Mouse (Mus musculus): ENCODE measurements around the gene Tsc2.

Tsc2 gene

DNA sequence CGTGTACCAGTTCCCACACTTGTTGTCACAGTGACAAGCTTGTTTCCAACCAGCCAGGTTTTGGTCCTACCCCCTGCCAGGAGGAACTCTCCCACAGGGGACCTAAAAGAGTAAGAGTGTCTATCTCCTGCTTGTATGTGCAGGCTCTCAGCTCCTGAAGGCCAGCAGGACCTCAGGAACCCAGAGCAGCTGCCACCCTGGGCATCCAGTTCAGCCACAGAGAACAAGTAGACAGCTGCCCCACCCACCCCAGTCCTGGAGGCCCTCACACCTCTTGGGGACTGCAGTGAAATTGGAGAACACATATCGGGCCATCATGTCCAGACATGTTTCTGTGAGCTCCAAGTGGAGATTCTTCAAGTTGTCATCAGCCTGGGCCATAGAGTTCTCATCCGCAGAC, 27.9 kb downstream of the Tsc2 start:
- DNase-seq: no peak

DNA sequence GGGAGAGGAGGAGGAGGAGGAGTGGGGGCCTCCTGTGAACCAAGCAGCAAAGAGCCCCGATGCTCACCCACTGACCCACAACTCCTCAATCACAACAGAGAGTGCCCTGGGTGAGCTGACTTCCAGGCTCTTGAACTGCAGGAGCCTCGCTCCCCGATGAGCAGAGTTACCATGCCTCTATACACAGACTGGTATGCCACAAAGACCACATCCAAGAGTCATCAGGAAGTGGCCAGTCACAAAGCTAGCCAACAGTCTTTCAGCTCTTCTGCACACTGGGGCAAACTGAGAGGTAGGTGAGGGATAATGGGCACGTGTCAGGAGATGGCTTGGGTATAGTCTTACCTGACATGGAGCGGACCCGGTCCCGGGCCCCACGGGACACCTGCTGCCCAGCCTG, 28.5 kb downstream of the Tsc2 start:
- no peak for DNase-seq

DNA sequence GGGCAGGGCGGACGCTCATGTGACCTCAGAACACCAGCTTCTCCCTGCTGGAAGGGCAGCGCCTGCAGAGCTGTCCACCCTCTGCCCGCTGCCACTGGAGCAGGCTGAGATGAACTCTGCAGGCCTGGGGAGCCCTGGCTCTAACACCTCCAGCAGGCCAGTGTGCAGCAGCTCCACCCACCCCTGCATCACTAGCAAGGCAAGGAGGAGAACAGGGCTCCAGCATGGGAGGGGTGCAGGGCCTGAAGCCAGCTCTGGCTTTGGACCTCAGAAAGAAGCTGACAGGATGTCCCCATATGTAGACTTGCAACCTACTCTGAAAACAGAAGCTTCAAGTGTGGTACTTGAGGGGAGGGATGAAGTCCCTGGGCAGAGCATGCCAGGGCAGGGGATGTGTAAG, 31.9 kb downstream of the Tsc2 start:
- DNase-seq: no peak

DNA sequence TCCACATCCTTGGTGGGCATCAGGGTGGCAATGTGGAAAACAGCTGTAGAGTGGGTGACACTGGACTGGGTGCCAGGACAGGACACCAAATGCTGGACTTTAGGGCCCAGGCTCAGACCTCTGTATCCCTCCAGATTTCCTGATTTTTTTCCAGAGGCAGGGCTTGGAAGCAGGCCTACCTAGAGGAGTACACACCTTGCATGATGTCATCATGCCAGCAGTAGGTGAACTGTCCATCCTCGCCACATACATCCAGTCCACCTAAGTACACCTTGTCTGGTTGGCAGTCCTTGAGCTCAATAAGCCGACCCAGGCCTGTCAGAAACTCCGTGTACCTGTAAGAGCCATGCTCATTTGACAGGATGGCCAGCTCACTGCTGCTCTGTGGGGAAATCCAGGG, 34.4 kb downstream of the Tsc2 start:
- no peak for DNase-seq

DNA sequence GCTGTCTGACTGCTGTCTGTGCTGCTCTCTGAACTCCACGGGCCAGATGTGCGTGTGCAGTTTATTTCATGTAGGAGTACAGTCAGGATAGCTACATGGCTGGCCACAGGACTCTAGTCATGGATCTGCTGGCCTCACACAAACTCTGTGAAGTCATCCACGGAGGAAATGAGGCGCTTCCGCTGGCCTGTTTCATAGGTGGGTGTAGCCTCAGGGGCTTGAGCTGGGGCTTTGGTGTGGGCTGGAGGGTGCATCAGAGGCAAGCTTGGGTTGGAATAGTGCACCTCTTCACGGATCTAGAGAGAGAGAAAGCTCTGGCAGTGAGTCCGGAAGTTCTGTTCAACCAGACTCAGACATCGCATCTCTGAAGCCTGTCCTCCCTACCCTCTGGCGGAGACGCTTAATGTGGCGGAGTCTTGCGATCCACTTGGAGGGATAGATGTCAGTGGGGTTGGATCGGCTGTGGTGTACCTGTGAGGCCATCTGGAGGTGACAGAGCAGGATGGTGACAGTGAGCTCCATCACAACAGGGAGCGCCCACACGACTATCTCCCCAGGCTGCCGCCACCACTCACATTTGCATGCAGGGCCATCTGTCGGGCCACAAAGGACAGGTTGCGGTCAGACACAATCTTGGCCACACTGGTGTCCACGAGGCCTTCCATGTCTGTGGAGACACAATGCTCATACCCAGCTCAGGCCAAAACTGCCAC, 35.8 kb downstream of the Tsc2 start:
- no peak for DNase-seq

DNA sequence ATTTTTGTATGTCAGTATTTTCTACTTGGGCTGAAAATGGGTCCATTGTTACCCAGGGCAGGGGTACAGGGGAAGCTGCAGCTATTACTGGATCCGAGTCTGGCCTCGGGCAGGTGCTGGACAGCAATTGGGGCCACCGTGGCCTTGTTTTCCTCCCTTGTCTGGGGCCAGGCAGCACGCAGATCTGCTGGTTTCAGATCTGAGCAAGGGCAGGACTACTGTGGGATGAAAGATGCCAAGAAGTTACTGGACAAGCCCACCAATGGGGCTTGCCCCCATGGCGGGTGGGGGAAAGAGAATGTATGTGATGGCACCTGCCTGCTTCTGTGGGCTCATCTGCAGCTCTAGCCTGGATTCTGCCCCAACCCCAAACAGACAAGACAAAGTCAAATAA, 36.4 kb downstream of the Tsc2 start:
- DNase-seq: no peak

DNA sequence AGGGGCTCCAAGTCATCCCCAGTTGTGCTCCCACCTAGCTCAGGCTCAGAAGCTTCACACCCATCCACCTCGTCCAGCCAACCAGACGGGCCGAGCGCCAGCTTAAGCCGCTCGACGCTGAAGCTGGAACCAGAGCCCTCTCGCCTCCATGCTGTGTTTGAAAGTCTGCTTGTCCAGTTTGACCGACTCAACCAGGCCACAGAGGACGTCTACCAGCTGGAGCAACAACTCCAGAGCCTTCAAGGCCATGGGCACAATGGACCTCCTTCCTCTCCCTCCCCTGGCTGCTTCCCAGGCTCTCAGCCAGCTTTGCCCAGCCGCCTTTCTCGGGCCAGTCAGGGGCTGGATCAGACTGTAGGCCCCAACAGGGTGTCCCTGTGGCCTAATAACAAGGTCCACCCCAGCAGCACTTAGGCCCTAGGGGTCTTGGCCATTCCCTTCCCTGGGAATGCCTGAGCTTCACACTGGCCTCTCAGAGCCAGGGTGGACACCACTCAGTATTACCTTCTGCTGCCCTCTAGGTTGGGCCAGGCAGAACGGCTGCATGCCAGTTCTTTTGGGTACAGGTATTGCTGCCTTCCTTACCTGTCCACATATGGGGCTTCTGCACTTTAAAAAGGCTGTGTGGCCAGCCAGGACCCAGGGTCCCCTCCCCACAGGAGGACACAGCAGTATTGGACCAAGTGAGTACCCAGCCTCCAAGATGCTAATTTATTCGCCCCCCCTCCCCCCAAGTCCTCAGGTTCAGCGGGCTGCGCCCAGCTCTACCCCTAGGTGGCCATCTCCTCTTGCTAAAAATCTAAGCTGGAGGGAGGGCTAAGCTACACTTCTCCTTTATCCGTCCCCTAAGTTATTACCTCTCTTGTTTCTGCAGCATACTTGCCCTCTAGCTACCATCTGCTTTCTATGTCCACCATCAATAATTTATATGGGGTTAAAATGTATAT, 37.0 kb downstream of the Tsc2 start:
- no peak for DNase-seq

DNA sequence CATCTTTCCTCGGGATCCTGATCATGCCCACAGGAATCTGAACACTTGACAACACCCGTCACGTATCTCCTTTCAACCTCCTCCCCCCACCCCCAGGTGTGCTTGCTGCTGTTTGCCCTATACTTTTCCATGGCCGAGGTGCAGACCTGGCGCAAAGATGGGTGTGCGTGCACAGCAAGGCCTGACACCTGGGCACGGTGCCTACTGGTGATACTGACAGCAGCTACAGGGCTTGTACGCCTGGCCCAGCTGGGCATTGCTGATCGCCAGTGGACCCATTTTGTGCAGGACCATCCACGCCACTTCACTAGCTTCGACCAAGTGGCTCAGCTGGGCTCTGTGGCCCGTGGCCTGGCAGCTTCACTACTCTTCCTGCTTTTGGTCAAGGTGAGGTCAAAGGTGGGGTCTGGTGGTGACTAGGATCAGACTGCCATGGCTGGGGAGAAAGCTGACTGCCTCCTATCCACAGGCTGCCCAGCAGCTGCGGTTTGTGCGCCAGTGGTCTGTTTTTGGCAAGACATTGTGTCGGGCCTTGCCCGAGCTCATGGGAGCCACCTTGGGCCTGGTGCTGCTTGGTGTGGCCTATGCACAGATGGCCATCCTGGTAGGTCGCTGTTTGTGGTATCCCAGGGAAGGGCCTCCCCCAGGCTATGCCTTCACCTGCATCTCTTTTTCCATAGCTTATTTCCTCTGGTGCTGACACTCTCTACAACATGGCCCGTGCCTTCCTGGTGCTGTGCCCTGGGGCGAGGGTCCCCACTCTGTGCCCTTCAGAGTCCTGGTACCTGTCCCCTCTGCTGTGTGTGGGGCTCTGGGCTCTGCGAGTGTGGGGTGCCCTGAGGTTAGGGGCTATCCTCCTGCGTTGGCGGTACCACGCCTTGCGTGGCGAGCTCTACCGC, 38.2 kb downstream of the Tsc2 start:
- DNase-seq: no peak

DNA sequence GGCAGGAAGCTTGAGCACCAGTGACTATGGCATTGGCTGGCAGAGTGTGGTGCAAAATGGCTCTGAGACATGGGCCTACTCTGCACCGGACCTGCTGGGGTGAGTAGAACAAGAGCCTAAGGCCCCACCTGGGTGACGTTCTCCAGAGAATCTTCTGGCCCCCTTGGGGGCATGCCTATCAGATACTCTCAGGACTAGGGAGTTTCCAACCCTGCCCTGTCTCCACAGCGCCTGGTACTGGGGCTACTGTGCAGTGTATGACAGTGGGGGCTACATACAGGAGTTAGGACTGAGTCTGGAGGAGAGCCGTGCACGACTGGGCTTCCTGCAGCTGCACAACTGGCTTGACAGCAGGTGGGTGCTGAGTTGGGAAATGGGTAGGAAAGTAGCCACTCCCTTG, 39.2 kb downstream of the Tsc2 start:
- DNase-seq: no peak

DNA sequence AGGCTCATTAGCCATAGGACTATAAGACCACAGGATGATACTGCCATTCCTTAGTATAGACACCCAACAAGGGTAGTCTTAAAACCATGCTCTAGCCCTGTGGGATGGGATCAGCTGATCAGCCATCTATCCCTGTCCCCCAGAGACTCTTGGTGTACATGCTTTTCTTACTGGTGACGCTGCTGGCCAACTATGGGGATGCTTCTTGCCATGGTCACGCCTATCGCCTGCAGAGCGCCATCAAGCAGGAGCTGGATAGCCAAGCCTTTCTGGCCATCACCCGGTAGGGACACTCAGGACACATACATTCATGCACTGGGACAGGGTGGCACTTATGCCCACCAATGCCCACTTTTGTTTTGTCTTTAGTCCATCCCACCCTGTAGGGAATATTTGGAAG, 40.7 kb downstream of the Tsc2 start:
- no peak for DNase-seq

DNA sequence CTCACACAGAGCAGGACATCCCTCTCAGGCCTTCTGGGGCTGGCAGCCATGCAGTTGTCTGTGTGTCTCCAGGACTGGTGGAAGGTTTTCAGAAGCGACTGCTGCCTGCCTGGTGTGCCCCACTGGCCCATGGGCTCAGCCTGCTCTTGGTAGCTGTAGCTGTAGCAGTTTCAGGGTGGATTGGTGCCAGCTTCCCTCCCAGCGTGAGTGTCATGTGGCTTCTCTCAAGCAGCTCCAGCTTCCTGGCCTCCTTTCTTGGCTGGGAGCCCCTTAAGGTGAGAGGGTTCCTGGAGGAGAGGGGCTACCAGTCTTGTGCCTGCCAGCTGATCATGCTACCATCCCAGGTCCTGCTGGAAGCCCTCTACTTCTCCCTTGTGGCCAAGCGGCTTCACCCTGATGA, 41.5 kb downstream of the Tsc2 start:
- no peak for DNase-seq

DNA sequence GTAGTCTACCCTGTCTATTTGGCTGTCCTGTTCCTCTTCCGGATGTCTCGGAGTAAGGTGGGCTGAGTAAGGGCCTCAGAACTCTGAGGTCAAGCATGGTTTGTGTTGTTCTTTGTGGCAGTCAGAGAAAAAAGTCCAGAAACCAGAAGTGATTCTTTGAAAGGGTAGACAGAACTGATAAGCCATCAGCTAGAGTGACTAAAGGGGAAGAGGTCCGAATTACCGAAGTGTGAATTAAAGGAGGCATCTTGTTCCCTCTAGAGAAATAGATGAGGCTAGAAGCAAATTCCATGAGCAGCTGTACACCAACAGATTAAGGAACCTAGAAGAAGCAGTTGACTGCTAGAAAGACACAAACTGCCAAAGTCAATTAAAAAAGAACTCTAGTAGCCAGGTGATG, 45.9 kb downstream of the Tsc2 start:
- DNase-seq: no peak

DNA sequence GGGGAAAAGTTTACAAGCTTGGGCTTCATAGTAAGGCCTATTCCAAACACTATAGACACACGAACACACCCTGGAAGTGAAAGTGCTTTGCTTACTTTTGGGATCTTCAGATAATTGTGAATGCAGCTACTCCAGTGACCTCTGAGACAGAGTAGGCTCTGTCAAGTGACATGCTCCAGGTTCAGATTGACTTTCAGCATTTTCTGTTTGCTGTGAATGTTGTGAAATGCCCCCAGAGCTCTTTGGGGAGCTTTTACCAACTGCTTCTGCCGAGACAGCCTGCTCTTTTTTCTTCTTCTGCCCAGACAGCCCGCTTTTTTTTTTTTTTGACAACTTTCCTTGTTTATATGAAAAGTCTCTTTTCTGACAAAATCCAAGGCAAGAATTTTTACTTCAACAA, 47.9 kb downstream of the Tsc2 start:
- DNase-seq: no peak

DNA sequence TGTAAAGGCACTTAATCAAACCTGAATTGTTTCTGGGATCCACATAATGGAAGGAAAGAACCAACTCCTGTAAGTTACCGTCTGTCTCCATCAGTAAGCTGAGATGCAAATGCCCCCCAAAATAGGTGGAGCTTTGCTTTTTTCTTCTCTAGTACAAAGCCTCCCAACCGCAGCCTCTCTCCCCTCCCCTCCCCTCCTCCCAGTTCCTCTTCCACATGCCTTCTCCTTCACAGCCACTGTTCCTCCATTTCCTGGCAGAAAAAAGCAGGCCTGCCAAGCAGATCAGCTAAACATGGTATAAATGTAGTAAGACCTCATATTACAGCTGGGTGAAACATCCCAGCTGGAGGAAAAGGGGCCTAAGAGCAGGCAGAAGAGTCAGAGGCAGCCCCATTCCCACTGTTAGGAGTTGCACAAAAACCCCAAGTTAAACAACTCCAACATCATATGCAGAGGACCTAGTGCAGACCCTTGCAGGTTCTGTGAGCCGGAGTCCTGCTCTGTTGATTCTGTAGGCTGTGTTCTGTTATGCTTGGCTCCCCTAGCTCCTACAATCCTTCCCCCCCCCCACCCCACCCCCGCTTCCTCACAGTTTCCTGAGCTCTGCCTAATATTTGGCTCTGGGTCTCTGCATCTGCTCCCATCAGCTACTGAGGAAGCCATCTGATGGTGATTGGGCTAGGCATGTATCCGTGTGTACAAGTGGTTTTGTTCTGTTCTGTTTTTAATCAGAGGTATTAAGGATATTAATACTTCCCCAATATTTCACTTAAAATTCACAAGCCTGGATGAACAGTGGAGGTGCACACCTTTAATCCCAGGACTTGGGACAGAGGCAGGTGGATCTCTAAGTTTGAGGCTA, 48.6 kb downstream of the Tsc2 start:
- DNase-seq: no peak

DNA sequence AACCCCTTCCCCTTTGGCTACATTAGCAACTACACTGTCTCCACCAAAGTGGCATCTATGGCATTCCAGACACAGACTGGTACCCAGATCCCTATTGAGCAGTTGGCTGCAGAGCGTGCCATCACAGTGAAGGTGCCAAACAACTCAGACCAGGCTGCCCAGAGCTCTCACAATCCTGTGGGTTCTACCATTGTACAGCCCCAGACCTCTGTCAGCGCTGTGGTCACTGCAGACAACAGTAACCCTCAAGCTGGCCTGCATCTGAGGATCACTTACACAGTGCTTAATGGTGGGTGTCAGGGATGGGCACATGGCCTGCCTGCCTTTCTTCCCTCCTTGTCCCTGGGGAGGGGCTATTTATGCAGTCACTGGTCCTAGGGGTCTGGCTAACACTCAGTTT, 52.1 kb downstream of the Tsc2 start:
- DNase-seq: no peak

DNA sequence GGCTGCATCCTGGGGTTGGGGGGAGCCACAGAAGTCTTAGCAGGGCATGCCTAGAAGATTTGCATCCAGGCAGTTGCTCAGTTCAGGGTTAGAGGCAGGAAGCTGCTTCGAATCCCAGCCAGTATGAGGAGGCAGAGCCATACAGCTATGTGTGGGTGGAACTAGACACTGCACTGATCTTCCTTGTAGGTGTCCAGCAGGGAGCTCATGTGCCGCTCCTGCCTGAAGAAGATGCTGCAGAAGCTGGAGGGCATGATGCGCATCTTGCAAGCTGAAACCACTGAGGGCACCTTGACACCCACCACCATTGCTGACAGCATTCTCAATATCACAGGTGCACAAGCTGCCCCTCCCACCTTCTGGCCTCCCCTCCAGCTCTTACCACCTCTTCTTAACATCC, 52.9 kb downstream of the Tsc2 start:
- no peak for DNase-seq

DNA sequence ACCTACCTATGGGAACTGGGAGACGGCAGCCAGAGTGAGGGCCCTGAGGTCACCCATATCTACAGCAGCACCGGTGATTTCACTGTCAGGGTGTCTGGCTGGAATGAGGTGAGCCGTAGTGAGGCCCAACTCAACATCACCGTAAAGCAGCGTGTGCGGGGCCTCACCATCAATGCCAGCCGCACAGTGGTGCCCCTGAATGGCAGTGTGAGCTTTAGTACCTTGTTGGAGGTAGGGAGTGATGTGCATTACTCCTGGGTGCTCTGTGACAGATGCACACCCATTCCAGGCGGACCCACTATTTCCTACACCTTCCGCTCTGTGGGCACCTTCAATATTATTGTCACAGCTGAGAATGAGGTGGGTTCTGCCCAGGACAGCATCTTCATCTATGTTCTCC, 58.6 kb downstream of the Tsc2 start:
- no peak for DNase-seq

DNA sequence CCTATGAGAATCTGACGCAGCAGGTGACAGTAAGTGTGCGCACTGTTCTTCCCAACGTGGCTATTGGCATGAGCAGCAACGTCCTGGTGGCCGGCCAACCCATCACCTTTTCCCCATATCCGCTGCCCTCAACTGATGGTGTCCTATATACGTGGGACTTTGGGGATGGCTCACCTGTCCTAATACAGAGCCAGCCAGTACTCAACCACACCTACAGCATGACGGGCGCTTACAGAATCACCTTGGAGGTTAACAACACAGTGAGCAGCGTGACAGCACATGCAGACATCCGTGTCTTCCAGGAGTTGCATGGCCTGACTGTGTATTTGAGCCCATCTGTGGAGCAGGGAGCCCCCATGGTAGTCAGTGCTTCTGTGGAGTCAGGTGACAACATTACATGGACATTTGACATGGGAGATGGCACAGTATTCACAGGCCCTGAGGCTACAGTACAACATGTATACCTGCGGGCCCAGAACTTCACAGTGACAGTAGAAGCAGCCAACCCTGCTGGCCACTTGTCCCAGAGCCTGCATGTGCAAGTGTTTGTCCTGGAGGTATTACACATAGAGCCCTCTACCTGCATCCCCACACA, 59.7 kb downstream of the Tsc2 start:
- DNase-seq: no peak

DNA sequence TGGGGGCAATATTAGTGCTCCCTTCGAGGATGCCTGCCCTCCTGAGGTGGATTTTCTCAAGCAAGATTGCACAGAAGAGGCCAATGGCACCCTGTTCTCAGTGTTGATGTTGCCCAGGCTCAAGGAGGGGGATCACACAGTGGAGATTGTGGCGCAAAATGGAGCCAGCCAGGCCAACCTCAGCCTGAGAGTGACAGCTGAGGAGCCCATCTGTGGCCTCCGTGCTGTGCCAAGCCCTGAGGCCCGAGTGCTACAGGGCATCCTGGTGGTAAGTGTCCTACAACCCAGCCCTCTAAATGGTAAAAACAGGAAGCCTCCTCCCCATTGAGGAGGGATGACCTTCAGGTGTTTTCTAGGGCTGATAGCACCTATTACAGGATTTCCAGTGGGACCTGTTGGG, 62.6 kb downstream of the Tsc2 start:
- DNase-seq: no peak

DNA sequence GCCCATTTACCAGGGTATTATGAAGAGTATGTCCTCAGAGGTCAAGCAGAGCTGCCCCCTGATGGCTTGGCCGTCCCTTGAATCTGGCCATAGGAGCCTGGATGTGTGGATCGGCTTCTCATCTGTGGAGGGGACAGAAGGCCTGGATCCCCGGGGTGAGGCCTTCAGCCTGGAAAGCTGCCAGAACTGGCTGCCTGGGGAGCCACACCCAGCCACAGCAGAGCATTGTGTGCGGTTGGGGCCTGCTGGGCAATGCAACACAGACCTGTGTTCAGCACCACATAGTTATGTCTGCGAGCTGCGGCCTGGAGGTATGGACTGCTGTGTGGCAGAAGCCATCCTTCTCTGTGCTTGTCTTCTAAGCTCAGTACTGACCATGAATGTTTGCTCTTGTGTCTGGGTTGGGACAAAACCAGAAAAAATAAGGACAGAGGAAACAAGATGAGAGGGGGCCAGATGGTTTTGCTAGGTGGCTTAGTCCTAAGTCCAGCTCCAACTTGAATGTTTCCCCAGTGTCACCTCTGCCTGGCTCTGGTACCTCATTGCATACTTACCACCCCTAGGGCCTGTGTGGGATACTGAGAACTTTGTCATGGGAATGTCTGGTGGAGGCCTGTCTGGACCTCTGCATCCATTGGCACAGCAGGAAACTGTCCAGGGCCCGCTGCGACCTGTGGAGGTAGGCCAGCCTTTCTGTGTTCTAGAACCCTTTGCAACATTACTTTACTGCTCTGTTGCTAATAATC, 65.2 kb downstream of the Tsc2 start:
- DNase-seq: no peak

DNA sequence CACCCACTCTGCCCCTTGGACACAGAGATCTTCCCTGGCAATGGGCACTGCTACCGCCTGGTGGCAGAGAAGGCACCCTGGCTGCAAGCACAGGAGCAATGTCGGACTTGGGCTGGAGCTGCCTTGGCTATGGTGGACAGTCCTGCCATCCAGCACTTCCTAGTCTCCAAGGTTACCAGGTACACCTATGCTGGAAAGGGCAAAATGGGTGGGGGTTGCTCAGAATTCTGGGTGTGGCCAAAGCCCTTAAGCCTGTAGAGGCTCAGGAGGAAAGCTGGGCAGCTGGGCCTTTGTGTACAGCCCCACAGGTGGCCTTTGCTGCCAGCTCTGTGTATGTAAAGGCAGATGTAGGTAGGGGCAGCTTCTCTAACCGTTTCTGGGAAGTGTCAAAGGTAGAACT, 66.6 kb downstream of the Tsc2 start:
- no peak for DNase-seq
